Mouse (Mus musculus): ENCODE data around the gene Plscr3.

Gene Plscr3

DNA sequence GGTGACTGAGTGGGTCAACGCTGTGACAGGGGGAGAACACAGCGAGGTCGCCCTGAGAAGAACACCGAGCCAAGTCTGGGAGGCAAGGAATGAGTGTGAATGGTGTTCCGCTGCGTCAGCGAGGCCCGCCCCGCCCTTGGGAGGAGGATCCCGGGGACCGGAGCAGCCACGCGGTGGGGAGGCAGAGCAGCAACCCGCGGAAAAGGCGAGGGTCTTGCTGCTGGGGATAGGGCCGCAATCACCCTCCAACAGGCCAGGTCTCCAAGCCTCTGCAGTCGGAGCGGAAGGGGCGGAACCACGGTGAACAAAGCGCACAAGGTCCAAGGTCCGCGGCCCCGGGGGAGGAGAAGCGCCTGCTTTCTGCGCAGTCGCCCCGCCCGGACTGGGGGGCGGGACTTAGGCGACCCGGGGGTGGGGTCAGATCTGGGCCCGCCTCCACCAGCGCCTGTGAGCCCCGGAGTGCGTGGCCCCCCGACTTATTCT, at the start of gene Plscr3:
Plscr3 (plus strand) TSS at position 179 of the 483 bp plus-strand sequence.
- DNase-seq (ENCODE audit: low read depth, low spot score), result peak; percentile 85

DNA sequence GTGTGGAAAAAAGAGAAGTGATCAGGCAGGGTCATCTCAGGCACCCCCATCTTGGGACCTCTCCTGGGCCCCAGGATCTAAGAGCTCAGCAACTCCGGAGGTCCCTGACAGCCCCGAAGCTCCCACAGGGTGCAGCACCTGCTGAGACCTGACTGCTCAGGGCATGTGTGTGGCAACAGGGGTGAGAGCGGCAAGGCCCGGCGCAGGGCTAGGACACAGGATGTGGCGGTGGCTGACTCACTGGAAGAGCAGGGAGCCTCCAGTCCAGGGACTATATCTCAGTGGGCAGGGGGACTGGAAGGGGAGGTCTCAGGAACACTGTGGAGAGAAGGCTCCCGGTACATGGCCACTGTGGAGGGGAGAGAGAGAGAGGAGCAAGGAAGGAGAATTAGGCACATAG, 48.3 kb upstream of the Plscr3 start:
- DNase-seq (ENCODE audit: low read depth, low spot score), result no peak

DNA sequence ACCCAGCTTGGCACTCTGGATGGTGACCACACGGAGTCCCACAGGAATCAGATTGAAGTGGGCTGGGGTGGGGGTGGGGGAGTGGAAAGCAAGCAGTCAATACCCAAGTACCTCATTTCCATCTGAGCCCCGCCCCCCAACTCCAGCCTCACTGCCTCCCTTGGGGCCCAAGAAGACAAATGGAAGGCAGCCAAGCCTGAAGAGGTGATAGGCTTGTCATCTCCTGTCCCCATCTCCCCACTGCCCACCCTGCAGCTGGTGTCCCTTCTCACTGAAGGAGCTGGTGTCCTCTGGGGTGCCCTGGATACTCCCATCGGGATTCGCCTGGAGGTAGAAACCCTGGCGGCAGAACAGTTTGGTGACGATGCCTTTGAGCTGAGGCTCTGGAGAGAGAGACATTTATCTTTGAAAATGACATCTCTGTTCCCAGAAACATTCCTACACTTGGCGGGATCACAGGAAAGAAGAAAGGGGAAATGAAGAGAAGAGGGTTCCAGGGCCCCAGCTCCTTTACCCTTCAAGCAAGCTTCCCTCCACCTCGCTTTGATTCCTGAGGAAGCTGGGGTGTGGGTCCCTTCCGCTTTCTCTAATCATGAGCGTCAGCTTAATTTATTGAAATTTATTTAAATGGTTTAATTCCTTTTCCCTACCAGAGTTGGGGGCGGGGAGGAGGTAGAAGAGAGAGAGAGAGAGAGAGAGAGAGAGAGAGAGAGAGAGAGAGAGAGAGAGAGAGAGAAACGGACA, 46.6 kb upstream of the Plscr3 start:
- no peak for DNase-seq (ENCODE audit: low read depth, low spot score)

DNA sequence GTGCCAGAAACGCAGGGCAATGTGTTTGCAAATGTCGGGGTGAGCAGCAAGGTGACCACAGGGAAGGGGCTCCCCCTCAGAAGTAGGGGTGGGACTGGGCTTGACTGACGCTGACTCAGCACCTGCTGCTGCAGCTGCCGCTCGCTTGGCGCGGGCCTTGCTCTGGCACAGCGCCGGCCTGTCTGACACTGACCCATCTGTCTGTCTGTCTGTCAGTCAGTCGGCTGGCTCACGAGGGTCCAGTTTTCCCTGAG, 46.1 kb upstream of the Plscr3 start:
- no peak for DNase-seq (ENCODE audit: low read depth, low spot score)

DNA sequence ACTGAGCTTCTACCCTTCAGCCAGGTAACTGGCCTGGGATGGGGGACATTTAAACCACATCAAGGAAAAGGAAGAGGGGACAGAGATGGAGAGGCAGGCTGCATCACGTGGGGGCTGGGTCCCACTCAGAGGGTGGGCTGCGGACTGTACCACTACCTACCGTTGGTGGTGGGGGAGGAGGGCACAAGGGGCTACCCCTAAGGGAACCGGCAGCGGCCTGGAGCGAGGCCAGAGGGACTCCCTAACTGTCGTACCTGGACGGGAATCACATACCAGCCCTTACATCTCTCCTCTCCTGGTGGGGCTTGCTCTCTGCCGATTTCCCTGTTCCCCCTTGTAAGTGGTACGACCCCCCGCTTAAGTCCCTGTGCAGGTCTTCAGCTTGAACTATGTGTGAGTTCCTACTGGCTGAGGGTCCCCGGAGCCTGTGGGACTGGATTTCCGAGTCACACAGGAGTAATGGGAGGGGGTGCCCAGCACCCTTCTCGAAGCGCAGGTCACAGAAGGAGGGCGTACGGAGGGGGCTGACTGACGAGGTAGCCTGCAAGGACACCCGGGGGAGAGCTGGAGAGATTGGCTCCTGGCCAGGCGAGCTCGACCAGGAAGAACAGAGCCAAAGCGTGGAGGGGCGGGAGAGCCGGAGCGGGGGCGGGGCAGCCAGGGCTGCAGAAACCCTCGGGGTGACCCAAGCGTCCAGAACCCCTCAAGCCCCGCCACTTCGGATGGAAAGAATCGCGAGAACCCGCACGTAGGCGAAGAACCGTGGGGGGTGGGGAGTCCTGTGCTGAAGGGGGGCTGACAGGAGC, 45.6 kb upstream of the Plscr3 start:
- DNase-seq (ENCODE audit: low read depth, low spot score), result no peak

DNA sequence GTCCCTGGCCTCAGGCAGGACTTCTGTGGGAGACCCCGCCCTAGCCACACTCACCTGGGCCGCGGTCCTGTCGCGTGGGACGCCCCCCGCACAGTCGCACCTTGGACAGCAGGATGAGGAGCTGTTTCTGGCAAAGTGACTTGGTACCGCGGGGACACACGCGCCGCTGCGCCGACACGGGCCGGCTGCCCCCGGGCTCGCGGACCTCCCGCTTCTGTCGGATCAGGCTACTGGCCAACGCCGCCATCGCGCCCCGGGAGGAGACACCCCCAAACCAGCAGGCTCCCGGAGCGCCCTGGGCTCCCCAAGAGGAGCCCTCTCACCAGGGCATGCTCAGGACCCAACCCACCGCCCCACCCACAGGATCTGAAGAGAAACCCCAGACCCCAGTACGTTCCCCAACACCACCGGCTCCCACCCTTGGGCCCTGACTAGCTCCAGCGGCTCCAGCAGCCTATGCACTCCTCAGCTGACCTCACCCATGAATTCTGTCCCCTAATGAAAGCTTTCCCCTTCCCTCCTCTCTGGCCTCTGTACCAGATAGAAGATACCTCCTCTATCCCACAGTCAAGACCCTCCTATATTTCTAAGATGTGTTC, 44.7 kb upstream of the Plscr3 start, which contains the start of gene Fgf11:
Fgf11 (minus strand) TSS at position 479 of the 599 bp plus-strand sequence.
- DNase-seq (ENCODE audit: low read depth, low spot score), result no peak

DNA sequence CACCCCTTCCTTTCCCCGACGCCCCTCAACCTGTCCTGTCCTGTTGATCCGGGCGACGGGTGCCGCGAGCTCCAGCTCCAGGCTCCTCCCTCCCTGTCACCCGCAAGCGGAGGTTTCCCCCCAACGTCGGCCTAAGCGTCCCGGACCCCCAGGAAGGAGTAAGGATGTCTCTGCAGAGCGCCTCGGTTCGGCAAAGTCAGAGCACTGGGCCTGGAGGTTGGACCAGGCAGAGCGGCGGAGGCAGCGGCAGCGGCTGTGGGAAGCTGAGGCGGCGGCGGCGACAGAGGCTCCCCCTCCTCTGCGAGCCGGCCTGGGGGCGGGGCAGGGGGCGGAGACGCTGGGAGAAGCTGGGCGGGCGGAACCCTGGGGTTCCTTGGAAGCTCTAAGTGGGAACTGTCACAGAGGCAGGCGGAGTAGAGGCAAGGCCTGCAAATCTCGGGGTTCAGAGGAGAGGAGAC, 43.5 kb upstream of the Plscr3 start:
- DNase-seq (ENCODE audit: low read depth, low spot score), result no peak

DNA sequence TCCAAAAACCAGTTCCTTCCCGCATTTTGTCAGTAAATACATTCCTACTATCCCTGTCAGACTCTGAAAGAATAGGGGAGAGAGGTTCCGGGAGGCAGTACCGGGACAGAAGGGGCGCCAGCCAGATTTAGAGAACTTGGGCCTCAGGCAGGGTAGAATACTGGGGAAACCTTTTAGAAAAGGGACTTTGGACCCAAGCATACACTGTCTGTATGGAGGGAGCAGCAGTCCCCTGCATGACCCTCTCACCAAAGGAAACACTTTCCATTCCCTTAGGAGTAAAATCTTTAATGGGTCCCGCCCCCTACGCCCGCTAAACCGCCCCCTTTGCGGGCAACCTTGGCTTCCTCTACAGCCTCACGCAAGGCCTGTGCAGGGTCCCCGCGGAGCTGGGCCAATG, 42.8 kb upstream of the Plscr3 start:
- no peak for DNase-seq (ENCODE audit: low read depth, low spot score)

DNA sequence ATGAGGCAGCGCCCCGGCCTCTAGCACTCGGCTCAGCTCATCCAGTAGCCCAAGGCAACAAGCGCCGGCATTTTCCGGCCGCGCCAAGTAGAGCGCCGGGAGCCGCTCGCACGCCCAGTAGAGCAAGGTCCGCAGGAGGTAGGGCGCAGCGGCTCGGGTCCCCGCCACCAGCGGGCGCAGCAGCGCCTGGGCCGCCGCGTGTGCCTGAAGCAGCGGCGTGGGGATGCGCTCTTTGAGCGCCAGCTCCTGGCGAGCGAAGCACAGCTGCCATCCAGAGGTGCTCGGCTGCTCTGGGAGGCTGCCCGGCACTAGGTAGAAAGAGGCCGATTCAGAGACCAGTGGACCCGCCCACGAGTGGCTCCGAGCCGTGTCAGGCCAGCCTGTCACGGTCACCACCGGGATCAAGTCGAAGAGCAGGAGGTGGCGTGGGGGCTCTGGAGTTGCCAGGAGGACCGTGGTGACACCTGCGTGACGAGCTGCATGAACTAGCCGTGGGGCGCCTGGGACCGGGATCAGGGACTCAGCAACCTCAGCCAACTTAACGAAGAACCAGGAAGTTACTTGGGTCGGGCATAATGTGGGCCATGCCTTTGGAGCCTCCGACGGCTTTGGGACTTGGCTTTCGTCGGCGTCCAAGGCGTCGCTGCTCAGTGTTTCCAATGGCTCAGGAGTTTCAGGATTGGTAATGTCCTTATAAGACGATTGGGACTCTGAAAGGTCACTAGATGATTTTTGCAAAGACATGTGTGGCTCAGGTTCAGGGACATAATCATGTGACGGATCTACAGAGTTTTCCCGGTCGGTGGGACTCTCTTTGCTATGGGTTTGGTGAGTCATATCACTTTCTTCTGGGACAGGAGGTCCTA, 42.2 kb upstream of the Plscr3 start:
- DNase-seq (ENCODE audit: low read depth, low spot score), result no peak

DNA sequence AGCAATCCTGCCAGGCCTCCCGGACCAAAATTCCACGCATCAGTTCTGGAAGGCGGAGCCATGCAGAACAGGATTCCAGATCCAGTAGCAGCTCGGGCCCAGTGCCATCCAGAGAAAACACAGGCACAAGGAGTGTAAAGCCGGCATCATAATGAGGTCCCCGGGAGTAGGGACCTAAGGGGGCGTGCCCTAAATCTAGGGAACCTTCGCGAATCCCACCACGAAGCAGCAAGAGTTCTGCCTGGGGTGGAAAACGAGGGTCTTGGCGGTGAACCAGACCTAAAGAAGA, 41.6 kb upstream of the Plscr3 start:
- DNase-seq (ENCODE audit: low read depth, low spot score), result no peak

DNA sequence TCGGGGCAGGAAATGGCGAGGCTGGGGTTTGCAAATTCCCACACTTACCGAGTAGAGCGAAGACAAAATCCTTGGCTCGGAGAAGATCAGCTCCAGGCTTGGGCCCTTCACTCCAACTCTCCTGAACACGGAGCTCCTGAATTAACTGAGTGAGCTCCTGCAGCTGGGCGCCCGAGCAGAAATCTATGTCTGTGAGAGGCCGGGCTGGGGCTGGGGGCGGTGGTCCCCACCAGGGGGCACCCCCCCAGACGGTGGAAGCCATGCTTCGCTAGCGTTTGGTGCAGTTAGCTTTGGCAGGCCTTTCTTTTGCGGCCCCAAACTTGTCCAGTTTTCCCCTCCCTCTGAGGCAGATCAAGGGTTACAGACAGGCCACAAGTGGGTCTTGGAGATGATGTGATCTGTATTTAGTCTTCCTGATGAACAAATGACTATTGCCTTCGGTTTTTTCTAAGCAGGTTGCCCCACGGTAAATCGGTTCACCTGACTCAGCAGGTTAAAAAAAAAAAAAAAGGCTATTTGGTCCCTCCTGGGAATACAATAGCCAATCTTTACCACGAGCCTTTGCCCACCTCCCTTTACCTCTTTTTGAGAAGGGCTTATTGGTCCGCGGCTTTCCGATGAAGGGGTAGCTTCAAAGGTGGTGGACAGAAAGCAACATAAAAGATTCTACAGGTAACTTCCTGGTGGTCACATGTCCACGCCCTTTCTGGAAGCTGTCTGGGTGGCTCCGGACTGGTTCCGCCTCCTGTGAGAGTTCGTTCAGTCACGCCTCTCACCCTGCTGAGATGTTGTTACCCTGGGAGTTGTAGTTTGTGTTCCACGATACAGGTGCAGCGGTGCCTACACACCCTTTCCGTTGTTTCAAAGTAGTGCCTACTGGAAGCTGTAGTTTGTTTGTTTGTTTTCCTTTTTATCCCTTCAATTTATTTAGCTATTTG, 40.9 kb upstream of the Plscr3 start, which contains the start of gene Tmem102:
Tmem102 (minus strand) TSS at position 653 of the 938 bp plus-strand sequence.
- DNase-seq (ENCODE audit: low read depth, low spot score), result no peak

DNA sequence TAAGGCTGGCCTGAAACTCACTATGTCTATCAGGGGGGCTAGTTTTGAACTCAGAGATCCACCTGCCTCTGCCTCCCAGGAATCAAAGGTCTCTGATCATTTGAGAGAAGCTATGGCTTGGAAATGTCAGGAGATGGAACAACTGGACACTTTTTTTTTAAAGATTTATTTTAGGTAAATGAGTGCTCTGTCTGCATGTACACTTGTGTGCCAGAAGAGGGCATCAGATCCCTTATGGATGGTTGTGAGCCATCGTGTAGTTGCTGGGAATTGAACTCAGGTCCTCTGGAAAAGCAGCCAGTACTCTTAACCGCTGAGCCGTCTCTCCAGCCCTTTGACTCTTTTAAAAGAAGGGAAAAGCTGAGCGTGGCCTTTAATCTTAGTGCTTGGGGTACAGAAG, 39.8 kb upstream of the Plscr3 start:
- DNase-seq (ENCODE audit: low read depth, low spot score), result no peak

DNA sequence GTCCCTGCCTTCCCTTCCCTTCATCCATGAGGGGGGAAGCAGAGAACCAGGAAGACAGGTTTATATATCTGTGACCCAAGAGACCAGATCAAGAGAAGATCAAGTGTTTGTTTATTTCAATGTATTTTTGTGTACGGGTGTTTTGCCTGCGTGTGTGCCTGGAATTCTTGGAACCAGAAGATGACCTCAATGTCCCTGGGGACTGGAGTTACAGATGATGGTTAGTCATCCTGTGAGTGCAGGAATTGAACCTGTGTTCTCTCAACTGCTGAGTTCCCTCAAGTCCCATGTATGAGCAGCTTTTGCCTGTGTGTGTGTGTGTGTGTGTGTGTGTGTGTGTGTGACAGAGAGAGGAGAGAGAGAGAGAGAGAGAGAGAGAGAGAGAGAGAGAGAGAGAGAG, 38.5 kb upstream of the Plscr3 start:
- DNase-seq (ENCODE audit: low read depth, low spot score), result no peak

DNA sequence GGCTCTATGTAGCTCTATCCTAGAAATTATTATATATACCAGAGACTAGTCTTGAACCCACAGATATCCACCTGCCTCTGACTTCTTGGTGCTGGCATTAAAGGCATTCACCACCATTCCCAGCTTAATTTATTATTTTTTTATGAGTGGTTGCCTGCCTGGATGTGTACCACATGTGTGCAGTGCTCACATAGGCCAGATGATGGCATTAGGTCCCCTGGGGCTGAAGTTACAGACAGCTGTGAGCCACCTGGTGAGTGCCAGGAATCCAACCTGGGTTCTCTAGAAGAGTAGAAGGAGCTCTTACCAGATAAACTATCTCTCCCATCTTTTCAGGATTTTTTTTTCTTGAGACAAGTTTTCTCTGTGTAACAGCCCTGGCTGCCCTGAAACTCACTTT, 35.9 kb upstream of the Plscr3 start:
- DNase-seq (ENCODE audit: low read depth, low spot score), result no peak

DNA sequence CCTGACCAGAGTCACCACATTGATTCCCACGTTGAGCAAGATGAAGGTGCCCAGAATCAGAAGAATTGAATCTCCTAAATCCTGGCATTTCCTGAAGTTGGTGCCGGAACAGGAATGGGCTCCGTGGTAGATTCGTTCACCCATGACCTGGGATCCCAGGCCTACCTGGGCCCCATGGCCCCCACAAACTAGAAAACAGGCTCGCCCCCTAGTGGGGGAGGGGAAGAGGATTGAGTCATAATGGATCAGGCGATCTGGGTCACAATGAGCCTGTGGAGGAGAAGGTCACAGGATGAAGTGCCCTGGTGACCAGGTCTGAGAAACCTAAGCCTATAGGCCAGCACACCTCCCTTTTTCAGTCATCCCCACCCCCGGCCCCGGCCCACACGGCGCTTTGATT, 31.0 kb upstream of the Plscr3 start, which contains the start of gene Gm39566:
Gm39566 (minus strand) TSS at position 144 of the 400 bp plus-strand sequence.
- DNase-seq (ENCODE audit: low read depth, low spot score), result no peak

DNA sequence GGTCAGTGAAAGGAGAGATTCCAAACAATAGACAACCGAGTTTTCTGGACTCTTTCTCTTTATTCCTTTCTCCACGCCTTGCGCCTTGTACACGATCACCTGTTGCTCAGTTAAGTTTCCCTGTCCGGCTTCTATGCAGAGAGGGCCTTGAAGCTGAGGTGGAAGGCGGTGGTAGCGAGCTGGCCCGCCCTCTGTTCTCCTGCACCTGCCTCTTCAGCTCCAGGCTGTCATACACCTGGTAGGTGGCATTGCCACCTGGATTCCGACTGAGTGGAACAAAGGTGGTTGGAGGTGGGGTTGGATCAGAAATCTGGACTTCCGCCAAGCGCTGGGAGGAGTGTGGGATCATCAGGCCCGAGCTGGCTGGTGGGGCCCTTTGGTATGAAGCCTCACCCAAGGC, 29.7 kb upstream of the Plscr3 start:
- DNase-seq (ENCODE audit: low read depth, low spot score), result no peak

DNA sequence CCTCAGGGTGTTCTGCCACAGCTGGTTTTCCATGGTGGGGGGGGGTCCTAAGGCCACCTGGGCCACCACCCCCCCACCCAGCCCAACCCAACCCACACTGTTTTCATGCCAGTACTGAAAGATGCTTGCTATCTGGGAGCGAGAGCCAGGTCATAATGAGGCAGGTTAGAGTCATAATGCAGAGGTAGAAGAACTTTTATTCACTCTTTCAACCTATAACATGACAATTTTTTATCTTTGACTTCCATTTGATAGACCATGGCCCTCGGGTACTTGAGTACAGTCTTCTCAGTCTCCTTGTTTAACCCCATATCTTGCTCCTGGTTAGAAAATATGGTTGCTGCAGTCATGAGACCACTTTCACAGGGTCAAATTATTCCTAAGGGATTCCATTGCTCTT, 27.8 kb upstream of the Plscr3 start, which contains the start of gene Spem2:
Spem2 (minus strand) TSS at position 101 of the 400 bp plus-strand sequence.
- no peak for DNase-seq (ENCODE audit: low read depth, low spot score)

DNA sequence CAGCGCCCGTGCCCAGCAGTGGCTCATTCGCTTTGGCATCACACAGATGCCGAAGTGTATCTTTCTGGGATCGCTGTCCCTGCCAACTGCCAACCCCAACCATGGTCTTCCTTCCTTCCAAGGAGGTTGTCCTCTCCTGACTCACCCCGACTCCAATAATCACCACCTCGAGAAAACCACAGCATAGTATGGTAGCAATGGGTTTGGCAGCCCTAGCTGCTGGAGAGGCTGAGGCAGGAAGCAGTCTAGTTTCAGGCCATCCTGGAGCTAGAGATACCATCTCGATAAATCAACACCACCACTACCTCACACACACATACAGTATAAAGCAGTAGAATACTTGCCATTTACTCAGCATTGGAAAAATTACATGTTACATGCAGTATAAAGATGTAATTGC, 27.3 kb upstream of the Plscr3 start:
- DNase-seq (ENCODE audit: low read depth, low spot score), result no peak

DNA sequence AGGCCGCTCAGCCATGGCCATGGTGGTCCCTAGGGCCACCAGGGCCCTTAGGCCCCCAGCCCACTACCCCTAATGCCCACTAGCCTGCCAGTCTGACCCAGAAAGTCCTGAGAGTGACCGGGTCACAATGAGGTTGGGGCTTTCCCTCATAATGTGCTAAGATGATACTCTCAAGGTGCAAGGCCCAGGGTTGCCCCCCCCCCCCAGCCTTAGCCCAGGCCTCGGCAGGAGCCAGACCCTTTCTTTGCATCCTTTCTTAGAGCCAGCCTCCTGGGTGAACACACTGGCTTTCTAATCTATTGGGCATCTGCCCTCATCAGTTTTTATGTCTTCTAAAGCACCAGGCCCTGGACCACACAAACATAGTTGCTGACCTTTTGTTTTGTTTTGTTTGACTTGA, 24.1 kb upstream of the Plscr3 start, which contains the start of gene Spem1:
Spem1 (minus strand) TSS at position 101 of the 400 bp plus-strand sequence.
- no peak for DNase-seq (ENCODE audit: low read depth, low spot score)

DNA sequence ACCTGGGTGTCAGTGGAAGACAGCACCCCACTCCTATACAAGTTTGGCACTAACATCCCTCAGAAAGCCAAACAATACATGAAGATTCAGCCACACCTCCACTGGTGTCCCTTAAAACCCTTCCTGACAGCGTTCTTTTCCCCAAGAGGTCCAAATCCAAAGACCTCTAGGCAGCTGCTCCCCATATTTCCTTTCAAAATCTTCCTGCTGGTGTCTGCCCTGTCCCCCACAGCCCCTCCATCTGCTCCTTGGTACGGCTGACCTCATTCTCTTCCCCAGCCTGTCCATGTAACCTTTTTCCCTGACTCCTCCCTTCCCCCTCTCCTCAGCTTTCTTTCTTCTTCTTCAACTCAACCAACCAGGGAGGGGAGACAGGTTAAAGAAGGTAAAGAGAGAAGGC, 22.7 kb upstream of the Plscr3 start:
- no peak for DNase-seq (ENCODE audit: low read depth, low spot score)

Data from WW6 (cell line).